7 mouse cellular contexts compared by ENCODE assay signal in the genomic region with DNA sequence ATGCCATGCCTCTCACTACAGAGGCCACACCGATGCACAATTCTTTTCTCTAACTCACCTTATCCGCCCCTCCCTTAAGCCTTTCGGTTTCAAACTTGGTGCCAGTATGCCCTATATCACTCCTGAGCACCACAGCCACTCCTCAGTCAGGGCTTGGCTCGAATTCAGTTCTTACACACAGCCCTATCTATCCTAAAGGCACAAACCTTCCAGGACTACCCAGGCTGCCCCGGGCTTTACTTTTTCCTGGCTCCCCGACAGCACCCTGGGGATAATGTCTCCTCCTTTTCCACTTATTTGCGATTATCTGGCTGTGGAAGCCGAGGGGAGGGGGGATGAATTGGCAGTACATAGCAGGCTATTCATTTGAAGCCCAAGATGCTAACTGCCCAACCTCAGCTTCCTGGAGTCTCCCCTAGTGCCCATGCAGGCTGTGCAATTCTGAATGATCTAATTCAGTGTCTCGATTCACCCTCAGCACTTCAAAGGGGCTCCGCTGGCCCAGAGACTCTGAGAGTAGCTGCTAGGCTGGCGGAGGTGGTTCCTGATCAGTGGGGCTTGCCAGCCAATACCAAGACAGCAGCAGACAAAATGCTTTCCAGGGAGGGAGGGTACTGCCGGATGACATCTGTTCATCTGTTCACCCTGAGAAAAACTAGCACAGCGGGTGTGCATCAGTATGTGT. TPM values are rescaled to one million over a fixed set of nuclear protein-coding genes. Genes with fewer than 3 reads are reported as not detected.
DNase-seq lines count a peak whose midpoint lies in the region; ATAC-seq lines count a peak whose summit lies in the region.

No protein-coding gene starts in this region.

- DNase-seq in lung, postnatal 14 days, result no peak
- no peak for DNase-seq in forebrain, embryonic 10.5 days (ENCODE audit: extremely low spot score, low spot score)
- peak; percentile 63 to 76 for DNase-seq in layer of hippocampus, postnatal 10 days (ENCODE audit: low spot score in 2 of 2)
- no peak for DNase-seq in adipocyte (ENCODE audit: low spot score)

- H3K4me1 ChIP-seq in lung, embryonic 16.5 days (replicated peaks; ENCODE audit: control insufficient read depth, insufficient read depth, low read length), result peaks cover 7% of the 10 kb centered on the region; the same call in 1 of the 2 replicates
- peaks cover 31% of the 10 kb centered on the region for H3K4me1 ChIP-seq in forebrain, embryonic 10.5 days
- H3K4me1 ChIP-seq in midbrain, embryonic 16.5 days (ENCODE audit: control insufficient read depth, insufficient read depth, low read length), result peaks cover 14% of the 10 kb centered on the region
- peaks cover 10% of the 10 kb centered on the region; the same call in 1 of the 2 replicates for H3K4me1 ChIP-seq in intestine, embryonic 15.5 days (replicated peaks)

- 36% methylated on average over 13 of the region's 13 CpGs for WGBS in lung, embryonic 16.5 days
- 44% methylated on average over 13 of the region's 13 CpGs for whole genome bisulfite sequencing in forebrain, embryonic 10.5 days
- 21% methylated on average over 13 of the region's 13 CpGs for WGBS in midbrain, embryonic 16.5 days
- 42% methylated on average over 13 of the region's 13 CpGs for WGBS in intestine, embryonic 15.5 days

- H3K9me3 ChIP-seq in lung, embryonic 16.5 days (ENCODE audit: control insufficient read depth, low read length), result no peaks in the 10 kb centered on the region
- H3K9me3 ChIP-seq in forebrain, embryonic 10.5 days, result no peaks in the 10 kb centered on the region
- H3K9me3 ChIP-seq in midbrain, embryonic 16.5 days (replicated peaks; ENCODE audit: control insufficient read depth, low read length, poor library complexity, severe bottlenecking), result no peaks in the 10 kb centered on the region
- H3K9me3 ChIP-seq in intestine, embryonic 15.5 days, result no peaks in the 10 kb centered on the region

- H3K36me3 ChIP-seq in lung, embryonic 16.5 days (ENCODE audit: control insufficient read depth, insufficient read depth, low read length), result no peaks in the 10 kb centered on the region
- no peaks in the 10 kb centered on the region for H3K36me3 ChIP-seq in forebrain, embryonic 10.5 days (replicated peaks)
- no peaks in the 10 kb centered on the region for H3K36me3 ChIP-seq in midbrain, embryonic 16.5 days (ENCODE audit: control insufficient read depth, insufficient read depth, low read length)
- no peaks in the 10 kb centered on the region for H3K36me3 ChIP-seq in intestine, embryonic 15.5 days

- H3K27ac ChIP-seq in lung, embryonic 16.5 days (ENCODE audit: low read length), result no peak overlapping the region
- H3K27ac ChIP-seq in forebrain, embryonic 10.5 days, result peak overlapping the region; percentile 59
- H3K27ac ChIP-seq in midbrain, embryonic 16.5 days (ENCODE audit: low read length), result peak overlapping the region; percentile 59
- H3K27ac ChIP-seq in intestine, embryonic 15.5 days, result no peak overlapping the region

- H3K4me2 ChIP-seq in lung, embryonic 16.5 days (ENCODE audit: low read depth, low read length), result no peak overlapping the region
- peak overlapping the region; percentile 29 for H3K4me2 ChIP-seq in midbrain, embryonic 16.5 days (ENCODE audit: low read length)
- no peak overlapping the region for H3K4me2 ChIP-seq in intestine, embryonic 15.5 days (replicated peaks)

- no peak for ATAC-seq in lung, embryonic 16.5 days (ENCODE audit: low read depth)
- ATAC-seq in midbrain, embryonic 16.5 days, result peak; percentile 69; the same call in 1 of the 2 replicates
- ATAC-seq in intestine, embryonic 15.5 days, result no peak

- H3K27me3 ChIP-seq in lung, embryonic 16.5 days (ENCODE audit: control insufficient read depth, insufficient read depth, low read depth, low read length), result no peaks in the 10 kb centered on the region
- H3K27me3 ChIP-seq in forebrain, embryonic 10.5 days (ENCODE audit: poor library complexity, severe bottlenecking), result no peaks in the 10 kb centered on the region
- no peaks in the 10 kb centered on the region for H3K27me3 ChIP-seq in midbrain, embryonic 16.5 days (ENCODE audit: control insufficient read depth, insufficient read depth, low read depth, low read length)
- no peaks in the 10 kb centered on the region for H3K27me3 ChIP-seq in intestine, embryonic 15.5 days (replicated peaks)

- H3K4me3 ChIP-seq in lung, embryonic 16.5 days (ENCODE audit: low read length), result no peak overlapping the region
- peak overlapping the region; percentile 5; the same call in 1 of the 2 replicates for H3K4me3 ChIP-seq in forebrain, embryonic 10.5 days
- H3K4me3 ChIP-seq in midbrain, embryonic 16.5 days (ENCODE audit: low read depth, low read length), result no peak overlapping the region
- no peak overlapping the region for H3K4me3 ChIP-seq in intestine, embryonic 15.5 days (replicated peaks)

- peak overlapping the region; percentile 25; the same call in 1 of the 2 replicates for H3K9ac ChIP-seq in lung, embryonic 16.5 days (ENCODE audit: low read length)
- H3K9ac ChIP-seq in midbrain, embryonic 16.5 days (ENCODE audit: low read depth, low read length), result peak overlapping the region; percentile 38; the same call in 1 of the 2 replicates
- no peak overlapping the region for H3K9ac ChIP-seq in intestine, embryonic 15.5 days

RNA-seq across cellular contexts. Expression of a gene that starts 5.0 kb away (rescaled TPM):
- polyA plus RNA-seq in lung, embryonic 16.5 days (2015; fragmentation: Nextera tagmentation; extraction: Ambion mirVana), result 245 and 264 TPM in 2 replicates
- polyA plus RNA-seq in forebrain, embryonic 10.5 days (2016; fragmentation: Nextera tagmentation; extraction: Ambion mirVana), result 383 and 421 TPM in 2 replicates
- 10 to 100 TPM; 86.7 to 88.2 TPM for total RNA-seq in layer of hippocampus, postnatal 10 days (2021)
- polyA plus RNA-seq in midbrain, embryonic 16.5 days (2015; fragmentation: Nextera tagmentation; extraction: Ambion mirVana), result 190 and 211 TPM in 2 replicates
- polyA plus RNA-seq in intestine, embryonic 15.5 days (2015; fragmentation: Nextera tagmentation; extraction: Ambion mirVana), result 177 and 214 TPM in 2 replicates

RNA-seq across cellular contexts. Expression of a gene that starts 23.1 kb away (rescaled TPM):
- polyA plus RNA-seq in lung, embryonic 16.5 days (2015; fragmentation: Nextera tagmentation; extraction: Ambion mirVana), result 217 and 224 TPM in 2 replicates
- polyA plus RNA-seq in forebrain, embryonic 10.5 days (2016; fragmentation: Nextera tagmentation; extraction: Ambion mirVana), result 205 and 219 TPM in 2 replicates
- total RNA-seq in layer of hippocampus, postnatal 10 days (2021), result 10 to 100 TPM; 59.0 to 80.1 TPM
- 94.2 and 97.5 TPM in 2 replicates for polyA plus RNA-seq in midbrain, embryonic 16.5 days (2015; fragmentation: Nextera tagmentation; extraction: Ambion mirVana)
- polyA plus RNA-seq in intestine, embryonic 15.5 days (2015; fragmentation: Nextera tagmentation; extraction: Ambion mirVana), result 164 and 177 TPM in 2 replicates

RNA-seq across cellular contexts. Expression of a gene that starts 44.6 kb away (rescaled TPM):
- 1.3 TPM in 2 replicates for polyA plus RNA-seq in lung, embryonic 16.5 days (2015; fragmentation: Nextera tagmentation; extraction: Ambion mirVana)
- 0.30 and 0.48 TPM in 2 replicates for polyA plus RNA-seq in forebrain, embryonic 10.5 days (2016; fragmentation: Nextera tagmentation; extraction: Ambion mirVana)
- total RNA-seq in layer of hippocampus, postnatal 10 days (2021), result under 1 TPM; 0.18 to 0.22 TPM
- 0.06 and 0.14 TPM in 2 replicates for polyA plus RNA-seq in midbrain, embryonic 16.5 days (2015; fragmentation: Nextera tagmentation; extraction: Ambion mirVana)
- 0.28 and 0.42 TPM in 2 replicates for polyA plus RNA-seq in intestine, embryonic 15.5 days (2015; fragmentation: Nextera tagmentation; extraction: Ambion mirVana)

Comparison
In these comparisons a context has a peak if more than half of its experiments do, and no peak if none do; other contexts are left out.
1. H3K27ac ChIP-seq: peak in forebrain, embryonic 10.5 days (single experiment) and midbrain, embryonic 16.5 days (single experiment); none in lung, embryonic 16.5 days (single experiment) and intestine, embryonic 15.5 days (single experiment).
2. DNase-seq: peak in layer of hippocampus, postnatal 10 days (2 of 2); none in lung, postnatal 14 days (single experiment), forebrain, embryonic 10.5 days (single experiment) and adipocyte (single experiment).